Mouse (Mus musculus) MEL (cell line): Measurements from ENCODE around the gene Slc1a3. TPM values are rescaled to one million over a fixed set of nuclear protein-coding genes. Genes with fewer than 3 reads are reported as not detected.
A peak's percentile ranks its signal among the peaks of the same experiment; 100 is the strongest.

Experiments
- DNase-seq: peaks from one replicate; pipeline ENCODE4 v3.0.0; 2011; ENCODE audit warnings: low read depth, low spot score
- H3K27ac ChIP-seq: 2 replicates; pipeline ENCODE4 v1.5.1; 2012; ENCODE audit warnings: low read depth, mild to moderate bottlenecking, control low read depth, low read length, moderate library complexity; ENCODE audit not compliant: control insufficient read depth
- H3K27me3 ChIP-seq, 2 experiments: fragments of 150-350 bp in 1 of 2; sonication (generic) in 1 of 2; 2 replicates each; pipeline ENCODE4 v1.6.1; 2012; ENCODE audit warnings: low read length in 2 of 2, mild to moderate bottlenecking in 2 of 2, improper control_type of control experiment in 1 of 2, moderate library complexity in 1 of 2; ENCODE audit not compliant: insufficient read depth in 2 of 2, control insufficient read depth in 1 of 2
- H3K36me3 ChIP-seq, 2 experiments: 2 replicates each; pipeline ENCODE4 v1.6.1; 2012 to 2014; ENCODE audit warnings: low read length in 2 of 2, improper control_type of control experiment in 1 of 2, inconsistent platforms in 1 of 2, mild to moderate bottlenecking in 1 of 2; ENCODE audit not compliant: insufficient read depth in 2 of 2, control insufficient read depth in 1 of 2
- H3K4me1 ChIP-seq, 2 experiments: fragments of 150-350 bp in 1 of 2; sonication (generic) in 1 of 2; 2 replicates each; pipeline ENCODE4 v1.6.1; 2012; ENCODE audit warnings: low read length in 2 of 2, improper control_type of control experiment in 1 of 2, mild to moderate bottlenecking in 1 of 2; ENCODE audit not compliant: insufficient read depth in 2 of 2, control insufficient read depth in 1 of 2
- H3K4me3 ChIP-seq, 2 experiments: fragments of 150-350 bp in 1 of 2; sonication (generic) in 1 of 2; 2 replicates each; pipeline ENCODE4 v1.5.1; 2012; ENCODE audit warnings: low read depth in 2 of 2, low read length in 2 of 2, mild to moderate bottlenecking in 2 of 2, moderate library complexity in 2 of 2, control low read depth in 1 of 2, improper control_type of control experiment in 1 of 2; ENCODE audit not compliant: control insufficient read depth in 1 of 2, insufficient read depth in 1 of 2
- H3K79me2 ChIP-seq: 2 replicates; pipeline ENCODE4 v1.6.1; 2012; ENCODE audit warnings: mild to moderate bottlenecking, low read length, moderate library complexity; ENCODE audit not compliant: control insufficient read depth, poor library complexity, insufficient read depth
- H3K9ac ChIP-seq: 2 replicates; pipeline ENCODE4 v1.6.1; 2012; ENCODE audit warnings: low read depth, mild to moderate bottlenecking, control low read depth, low read length, moderate library complexity; ENCODE audit not compliant: control insufficient read depth, poor library complexity, severe bottlenecking
- H3K9me3 ChIP-seq: fragments of 150-350 bp; sonication (generic); replicated peaks from 2 replicates; pipeline ENCODE4 v1.6.1; 2012; ENCODE audit warnings: mild to moderate bottlenecking, low read length, improper control_type of control experiment, moderate library complexity; ENCODE audit not compliant: insufficient read depth
- BHLHE40 ChIP-seq: IDR thresholded peaks from 2 replicates; pipeline ENCODE4 v1.6.1; 2012; ENCODE audit warnings: low read depth, mild to moderate bottlenecking, inconsistent platforms, low read length, improper control_type of control experiment, borderline replicate concordance
- CHD1 ChIP-seq: IDR thresholded peaks from 2 replicates; pipeline ENCODE4 v1.6.1; 2012; ENCODE audit warnings: low read depth, mild to moderate bottlenecking, inconsistent platforms, low read length, improper control_type of control experiment
- CTCF ChIP-seq, 3 experiments: IDR thresholded peaks in 2 of 3; conservative IDR thresholded peaks in 1 of 3; 2 replicates each; pipeline ENCODE4 v1.5.1; 2011 to 2012; ENCODE audit warnings: low read length in 3 of 3, low read depth in 2 of 3, mild to moderate bottlenecking in 2 of 3, improper control_type of control experiment in 1 of 3, inconsistent platforms in 1 of 3, mixed read lengths in 1 of 3, moderate library complexity in 1 of 3; ENCODE audit not compliant: control insufficient read depth in 1 of 3, insufficient read depth in 1 of 3, poor library complexity in 1 of 3, severe bottlenecking in 1 of 3
- E2F4 ChIP-seq: IDR thresholded peaks from 2 replicates; pipeline ENCODE4 v1.6.1; 2011; ENCODE audit warnings: low read depth, low read length, improper control_type of control experiment, borderline replicate concordance
- ELF1 ChIP-seq: IDR thresholded peaks from 2 replicates; pipeline ENCODE4 v1.6.1; 2014; ENCODE audit warnings: low read depth, mild to moderate bottlenecking, inconsistent platforms, low read length, improper control_type of control experiment, moderate library complexity
- EP300 ChIP-seq, 2 experiments: IDR thresholded peaks; 2 replicates each; pipeline ENCODE4 v1.6.1; 2011; ENCODE audit warnings: improper control_type of control experiment in 2 of 2, low read length in 2 of 2, low read depth in 1 of 2, mild to moderate bottlenecking in 1 of 2
- ETS1 ChIP-seq: IDR thresholded peaks from 2 replicates; pipeline ENCODE4 v1.6.1; 2012; ENCODE audit warnings: low read depth, mild to moderate bottlenecking, inconsistent platforms, low read length, improper control_type of control experiment, moderate library complexity
- HCFC1 ChIP-seq: IDR thresholded peaks from 2 replicates; pipeline ENCODE4 v1.6.1; 2012; ENCODE audit warnings: low read depth, mild to moderate bottlenecking, inconsistent platforms, low read length, improper control_type of control experiment, moderate library complexity
- JUND ChIP-seq: IDR thresholded peaks from 2 replicates; pipeline ENCODE4 v1.6.1; 2011; ENCODE audit warnings: low read depth, mild to moderate bottlenecking, improper control_type of control experiment, low read length
- KAT2A ChIP-seq: conservative IDR thresholded peaks from 2 replicates; pipeline ENCODE4 v1.6.1; 2012; ENCODE audit warnings: low read depth, low read length, improper control_type of control experiment, inconsistent platforms
- MAFK ChIP-seq: IDR thresholded peaks from 2 replicates; pipeline ENCODE4 v1.6.1; 2011; ENCODE audit warnings: low read depth, mild to moderate bottlenecking, low read length, improper control_type of control experiment, borderline replicate concordance
- MAX ChIP-seq: IDR thresholded peaks from 2 replicates; pipeline ENCODE4 v1.6.1; 2011; ENCODE audit warnings: low read length, improper control_type of control experiment
- MXI1 ChIP-seq: IDR thresholded peaks from 2 replicates; pipeline ENCODE4 v1.6.1; 2011; ENCODE audit warnings: mild to moderate bottlenecking, low read depth, low read length, improper control_type of control experiment
- MYB ChIP-seq: IDR thresholded peaks from 2 replicates; pipeline ENCODE4 v1.6.1; 2011; ENCODE audit warnings: mild to moderate bottlenecking, low read depth, low read length, improper control_type of control experiment
- MYC ChIP-seq: IDR thresholded peaks from 2 replicates; pipeline ENCODE4 v1.6.1; 2011; ENCODE audit warnings: low read depth, mild to moderate bottlenecking, low read length, improper control_type of control experiment, moderate library complexity
- NELFE ChIP-seq: IDR thresholded peaks from 2 replicates; pipeline ENCODE4 v1.6.1; 2011; ENCODE audit warnings: low read depth, low read length, improper control_type of control experiment
- POLR2A ChIP-seq, 2 experiments: IDR thresholded peaks; 2 replicates each; pipeline ENCODE4 v1.6.1; 2011 to 2012; ENCODE audit warnings: low read length in 2 of 2, mild to moderate bottlenecking in 2 of 2, control low read depth in 1 of 2, improper control_type of control experiment in 1 of 2, low read depth in 1 of 2, moderate library complexity in 1 of 2; ENCODE audit not compliant: control insufficient read depth in 1 of 2, insufficient read depth in 1 of 2, poor library complexity in 1 of 2
- POLR2AphosphoS2 ChIP-seq: IDR thresholded peaks from 2 replicates; pipeline ENCODE4 v1.6.1; 2011; ENCODE audit warnings: low read length, improper control_type of control experiment
- RAD21 ChIP-seq: IDR thresholded peaks from 2 replicates; pipeline ENCODE4 v1.6.1; 2011; ENCODE audit warnings: mild to moderate bottlenecking, low read depth, low read length, improper control_type of control experiment
- RCOR1 ChIP-seq: IDR thresholded peaks from 2 replicates; pipeline ENCODE4 v1.6.1; 2012; ENCODE audit warnings: low read depth, mild to moderate bottlenecking, inconsistent platforms, low read length, improper control_type of control experiment
- SIN3A ChIP-seq: IDR thresholded peaks from 2 replicates; pipeline ENCODE4 v1.6.1; 2012; ENCODE audit warnings: low read length, improper control_type of control experiment, inconsistent platforms
- SMC3 ChIP-seq: IDR thresholded peaks from 2 replicates; pipeline ENCODE4 v1.6.1; 2011; ENCODE audit warnings: low read depth, low read length, improper control_type of control experiment
- TAL1 ChIP-seq: IDR thresholded peaks from 2 replicates; pipeline ENCODE4 v1.6.1; 2012; ENCODE audit warnings: mild to moderate bottlenecking, inconsistent platforms, low read length, moderate library complexity, mixed read lengths
- TCF12 ChIP-seq: IDR thresholded peaks from 2 replicates; pipeline ENCODE4 v1.6.1; 2014; ENCODE audit warnings: low read depth, mild to moderate bottlenecking, inconsistent platforms, low read length, improper control_type of control experiment, moderate library complexity
- UBTF ChIP-seq: IDR thresholded peaks from 2 replicates; pipeline ENCODE4 v1.6.1; 2012; ENCODE audit warnings: low read depth, mild to moderate bottlenecking, inconsistent platforms, low read length, improper control_type of control experiment, moderate library complexity, borderline replicate concordance; ENCODE audit not compliant: insufficient read depth
- USF1 ChIP-seq: IDR thresholded peaks from 2 replicates; pipeline ENCODE4 v1.6.1; 2014; ENCODE audit warnings: low read depth, mild to moderate bottlenecking, inconsistent platforms, low read length, improper control_type of control experiment, moderate library complexity
- ZC3H11A ChIP-seq: IDR thresholded peaks from 2 replicates; pipeline ENCODE4 v1.6.1; 2012; ENCODE audit warnings: low read depth, mild to moderate bottlenecking, inconsistent platforms, low read length, improper control_type of control experiment
- polyA plus RNA-seq, 2 experiments: library from polyadenylated mRNA; stranded (reverse) in 1 of 2; unstranded in 1 of 2; fragments of >175 nt in 1 of 2; fragments of >200 nt in 1 of 2; gene quantifications; 2 replicates each; pipeline versions ENCODE4 v1.2.1 to v1.2.4; 2012; ENCODE audit warnings: low replicate concordance in 2 of 2, low read depth in 1 of 2; ENCODE audit not compliant: insufficient read length in 2 of 2, insufficient read depth in 1 of 2, missing spikeins in 1 of 2
- total RNA-seq: library from RNA; depleted of rRNA; stranded (reverse); fragments of 300-350 nt; gene quantifications from 2 replicates; pipeline ENCODE4 v1.2.3, GENCODE M21; 2012

The Slc1a3 gene
- total and polyA plus RNA-seq, 3 experiments = not detected

GRCm38 (mm10) chr15:8627097-8627537 lies 83.4 kb downstream of the Slc1a3 start (continued):
- no peak for TF ChIP-seq CHD1
- no peak for TF ChIP-seq JUND
- no peak for TF ChIP-seq KAT2A
- no peak for TF ChIP-seq MYB
- TF ChIP-seq SMC3 = peak; percentile 93
- TF ChIP-seq SIN3A = peak; percentile 59; the same call in 1 of the 2 replicates
- TF ChIP-seq MXI1 = peak; percentile 39; the same call in 1 of the 2 replicates
- no peak for TF ChIP-seq RCOR1
- no peak for TF ChIP-seq TAL1
- no peak for TF ChIP-seq POLR2AphosphoS2
- no peak for TF ChIP-seq MAFK
- peak; percentile 87 to 97 (median 91) for TF ChIP-seq CTCF (IDR thresholded peaks at IDR 0.05 in 2 of 3, conservative IDR thresholded peaks at IDR 0.05 in 1 of 3; ENCODE audit: control insufficient read depth in 1 of 3, insufficient read depth in 1 of 3, low read depth in 2 of 3, low read length in 3 of 3, poor library complexity in 1 of 3, severe bottlenecking in 1 of 3)
- no peak for TF ChIP-seq NELFE
- TF ChIP-seq EP300 (IDR thresholded peaks at IDR 0.05; ENCODE audit: low read depth in 1 of 2, low read length in 2 of 2) = no peak
- TF ChIP-seq ZC3H11A = peak; percentile 83
- TF ChIP-seq BHLHE40 = 0 out of 2 replicates have a peak, but pooled peaks have one; percentile 27
- no peak; the same call in 1 of the 2 replicates for TF ChIP-seq MYC
- peak; percentile 79 for TF ChIP-seq ELF1
- TF ChIP-seq ETS1 = peak; percentile 68
- no peak for TF ChIP-seq UBTF
- no peak for TF ChIP-seq TCF12
- TF ChIP-seq POLR2A (IDR thresholded peaks at IDR 0.05; ENCODE audit: control insufficient read depth in 1 of 2, insufficient read depth in 1 of 2, low read depth in 1 of 2, low read length in 2 of 2, poor library complexity in 1 of 2) = no peak

- Histone ChIP-seq H3K27ac (no peak overlapping the region), H3K27me3 (peaks cover 0 to 1% of the 10 kb centered on the region in 2 experiments; a peak in 1 of 4 replicates), H3K9ac (no peak overlapping the region), H3K4me1 (peaks cover 0 to 9% of the 10 kb centered on the region in 2 experiments; a peak in 2 of 4 replicates), H3K9me3 (no peaks in the 10 kb centered on the region), H3K79me2 (no peaks in the 10 kb centered on the region), H3K4me3 (peak overlapping the region in 1 of 2 experiments; percentile 13; a peak in 1 of 4 replicates), H3K36me3 (peaks cover 0 to 5% of the 10 kb centered on the region in 2 experiments; a peak in 2 of 4 replicates)
- TF ChIP-seq MYC = 0 out of 2 replicates have a peak, but pooled peaks have one; percentile 15
- TF ChIP-seq MAX = peak; percentile 57
- no peak for TF ChIP-seq E2F4
- TF ChIP-seq CTCF (IDR thresholded peaks at IDR 0.05 in 2 of 3, conservative IDR thresholded peaks at IDR 0.05 in 1 of 3; ENCODE audit: control insufficient read depth in 1 of 3, insufficient read depth in 1 of 3, low read depth in 2 of 3, low read length in 3 of 3, poor library complexity in 1 of 3, severe bottlenecking in 1 of 3) = peak; percentile 46 to 78 (median 77)
- peak; percentile 49; the same call in 1 of the 2 replicates for TF ChIP-seq MXI1
- TF ChIP-seq USF1 = peak; percentile 33; the same call in 1 of the 2 replicates
- peak; percentile 84 for TF ChIP-seq RAD21
- peak; percentile 69 for TF ChIP-seq SMC3
- TF ChIP-seq HCFC1 = no peak
- DNase-seq = peak; percentile 70
Measured at GRCm38 (mm10) chr15:8625370-8625769, 85.2 kb downstream of the Slc1a3 start.
